In genomic region chr7:73424243-73424642, GRCm38 (mm10) we compare ENCODE assay signal across 11 mouse cellular contexts. TPM values are rescaled to one million over a fixed set of nuclear protein-coding genes. Genes with fewer than 3 reads are reported as not detected.
DNase-seq lines count a peak whose midpoint lies in the region; ATAC-seq and TF ChIP-seq lines count a peak whose summit lies in the region.
"Had no signal": no experiment of that assay in that cellular context is flagged by ENCODE, and none has a peak within 500 bp of the region (broad histone marks: within the 10 kb centered on the region; RNA-seq: fewer than 3 reads in every experiment).

No protein-coding gene starts in this region.

- intact Hi-C loops in gastrocnemius, adult 2 months (cut with DNase I), result no loop called here

- H3K36me3 ChIP-seq in lung, embryonic 15.5 days, result peaks cover 25% of the 10 kb centered on the region
- peaks cover 17% of the 10 kb centered on the region for H3K36me3 ChIP-seq in hindbrain, embryonic 16.5 days (ENCODE audit: control insufficient read depth, insufficient read depth, low read length)

- no peaks in the 10 kb centered on the region for H3K9me3 ChIP-seq in lung, embryonic 15.5 days
- H3K9me3 ChIP-seq in hindbrain, embryonic 16.5 days (ENCODE audit: control insufficient read depth, low read length), result no peaks in the 10 kb centered on the region

- peaks cover 32% of the 10 kb centered on the region for H3K4me1 ChIP-seq in lung, embryonic 15.5 days
- peaks cover 17% of the 10 kb centered on the region for H3K4me1 ChIP-seq in hindbrain, embryonic 16.5 days (ENCODE audit: control insufficient read depth, insufficient read depth, low read depth, low read length)

- H3K27ac ChIP-seq in gastrocnemius, adult 2 months, result peak overlapping the region; percentile 66
- H3K27ac ChIP-seq in lung, embryonic 15.5 days, result peak overlapping the region; percentile 47
- H3K27ac ChIP-seq in hindbrain, embryonic 16.5 days (ENCODE audit: low read depth, low read length), result peak overlapping the region; percentile 57

- no peak overlapping the region for H3K9ac ChIP-seq in lung, embryonic 15.5 days
- no peak overlapping the region for H3K9ac ChIP-seq in hindbrain, embryonic 16.5 days (ENCODE audit: low read depth, low read length)

- TF ChIP-seq CTCF in gastrocnemius, adult 2 months (IDR thresholded peaks at IDR 0.05), result no peak

- no peak for ATAC-seq in lung, embryonic 15.5 days (ENCODE audit: borderline replicate concordance, extremely low read depth, low FRiP score, low TSS enrichment)
- no peak for ATAC-seq in hindbrain, embryonic 16.5 days

- H3K27me3 ChIP-seq in lung, embryonic 15.5 days, result no peaks in the 10 kb centered on the region
- H3K27me3 ChIP-seq in hindbrain, embryonic 16.5 days (replicated peaks; ENCODE audit: control insufficient read depth, insufficient read depth, low read length), result no peaks in the 10 kb centered on the region

- H3K4me3 ChIP-seq in gastrocnemius, adult 2 months, result no peak overlapping the region
- H3K4me3 ChIP-seq in lung, embryonic 15.5 days, result no peak overlapping the region
- H3K4me3 ChIP-seq in hindbrain, embryonic 16.5 days (ENCODE audit: low read length), result no peak overlapping the region

- no peak overlapping the region for H3K4me2 ChIP-seq in lung, embryonic 15.5 days
- no peak overlapping the region for H3K4me2 ChIP-seq in hindbrain, embryonic 16.5 days (ENCODE audit: low read length)
- H3K4me2 ChIP-seq: liver, embryonic 11.5 days had no signal

- WGBS in lung, embryonic 15.5 days, result 53% methylated on average over 3 of the region's 3 CpGs
- 17% methylated on average over 3 of the region's 3 CpGs for WGBS in hindbrain, embryonic 16.5 days

- DNase-seq in gastrocnemius, adult 2 months, result no peak
- DNase-seq in gastrocnemius, postnatal 10 days, result no peak
- DNase-seq in lung, postnatal 36 days, result no peak
- DNase-seq in retina, postnatal 1 day, result peak; percentile 65
- DNase-seq in urinary bladder, postnatal 10 days (ENCODE audit: low spot score), result no peak
- DNase-seq in gastrocnemius, adult 8-10 months (ENCODE audit: low spot score in 2 of 2), result no peak
- DNase-seq: right cerebral cortex, postnatal 14 days; thymus, postnatal 25 days had no signal

RNA-seq across cellular contexts. Expression of gene Rgma, which starts 48.9 kb away (rescaled TPM):
- total RNA-seq in gastrocnemius, adult 2 months (2021), result 10 to 100 TPM; 46.1 to 52.4 TPM
- total RNA-seq in gastrocnemius, postnatal 10 days (2021), result 10 to 100 TPM; 93.3 to 94.9 TPM
- 11.7 and 12.9 TPM in 2 replicates for polyA plus RNA-seq in lung, embryonic 15.5 days (2015; fragmentation: Nextera tagmentation; extraction: Ambion mirVana)
- 30.9 and 39.8 TPM in 2 replicates for polyA plus RNA-seq in hindbrain, embryonic 16.5 days (2015; fragmentation: Nextera tagmentation; extraction: Ambion mirVana)
- 10 to 100 TPM; 42.9 to 60.8 (median 51.4) TPM for total RNA-seq in gastrocnemius, adult 8-10 months (2022)
